Mouse (Mus musculus): ENCODE measurements around the gene Ikzf2. TPM values are rescaled to one million over a fixed set of nuclear protein-coding genes. Genes with fewer than 3 reads are reported as not detected.

Ikzf2 gene
- polyA plus RNA-seq, 1 experiment: 12.9 TPM

- Histone ChIP-seq H3K27ac (ENCODE audit: insufficient read depth, low read length) (no peak overlapping the region), H3K4me1 (ENCODE audit: control insufficient read depth, insufficient read depth, low read length) (no peaks in the 10 kb centered on the region)
- no peak for TF ChIP-seq POLR2A (IDR thresholded peaks at IDR 0.05; ENCODE audit: insufficient read depth, low read length)
- no peak for TF ChIP-seq EP300 (IDR thresholded peaks at IDR 0.05; ENCODE audit: insufficient read depth, low read depth, low read length)
- no peak for TF ChIP-seq CTCF (IDR thresholded peaks at IDR 0.05; ENCODE audit: low read depth, low read length)
Observed at GRCm38 (mm10) chr1:69500388-69500787, 186.7 kb downstream of the Ikzf2 start.

DNA sequence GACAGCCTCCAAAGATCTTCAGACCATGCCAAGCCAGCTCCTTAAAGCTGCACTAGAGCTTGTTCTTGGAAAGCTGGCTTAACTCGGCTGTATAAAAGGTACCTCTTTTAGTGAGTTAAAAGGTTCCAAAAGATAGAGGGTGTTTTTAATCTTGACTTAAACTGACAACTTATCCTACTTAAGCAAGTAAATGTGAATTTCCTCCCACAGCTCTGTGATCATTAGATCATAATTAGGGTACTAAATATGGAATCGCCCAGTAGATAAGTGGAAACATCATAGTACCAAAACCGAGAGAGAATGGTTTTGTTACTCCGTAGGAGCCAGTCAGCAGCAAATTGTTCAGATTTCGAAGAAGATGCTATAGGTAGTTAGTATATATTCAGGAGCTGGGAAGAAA, 187.4 kb downstream of the Ikzf2 start:
- Histone ChIP-seq H3K36me3 (ENCODE audit: control insufficient read depth, insufficient read depth, low read length, poor library complexity, severe bottlenecking) (no peaks in the 10 kb centered on the region), H3K4me1 (ENCODE audit: control insufficient read depth, insufficient read depth, low read length) (no peaks in the 10 kb centered on the region), H3K27ac (ENCODE audit: insufficient read depth, low read length) (no peak overlapping the region)

More at GRCm38 (mm10) chr1:69500388-69500787, 186.7 kb downstream of the Ikzf2 start:
- Histone ChIP-seq H3K27me3 (ENCODE audit: control insufficient read depth, insufficient read depth, low read length, poor library complexity, severe bottlenecking) (no peaks in the 10 kb centered on the region), H3K4me3 (ENCODE audit: low read depth, low read length) (no peak overlapping the region), H3K36me3 (ENCODE audit: control insufficient read depth, insufficient read depth, low read length, poor library complexity, severe bottlenecking) (no peaks in the 10 kb centered on the region), H3K9ac (ENCODE audit: low read depth, poor library complexity, severe bottlenecking) (no peak overlapping the region), H3K9me3 (replicated peaks; ENCODE audit: control insufficient read depth, insufficient read depth, low read length, poor library complexity, severe bottlenecking) (no peaks in the 10 kb centered on the region)

DNA sequence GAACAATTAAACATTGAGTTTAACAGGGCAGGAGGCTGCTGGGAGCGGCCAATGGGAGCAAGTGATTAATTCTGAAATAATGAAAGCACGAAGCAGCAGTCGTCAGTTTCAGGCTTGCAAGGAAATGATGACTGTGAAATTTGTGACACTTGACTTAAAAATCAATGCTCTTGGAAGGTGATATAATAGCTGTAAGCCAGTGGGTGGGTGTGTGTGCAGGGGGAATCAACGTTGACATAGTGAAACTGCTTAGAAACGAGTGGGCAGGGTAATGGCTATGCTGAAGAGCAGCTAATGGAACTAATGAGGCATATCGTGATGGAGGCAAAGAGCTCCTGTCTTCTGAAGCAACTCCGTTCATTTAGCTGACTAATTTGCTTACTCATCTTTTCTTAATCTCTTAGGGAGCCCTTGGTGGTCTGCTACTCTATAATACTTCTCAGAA, 188.2 kb downstream of the Ikzf2 start:
- Histone ChIP-seq H3K4me3 (ENCODE audit: low read depth, low read length) (no peak overlapping the region), H3K27ac (ENCODE audit: insufficient read depth, low read length) (no peak overlapping the region), H3K36me3 (ENCODE audit: control insufficient read depth, insufficient read depth, low read length, poor library complexity, severe bottlenecking) (no peaks in the 10 kb centered on the region), H3K9me3 (replicated peaks; ENCODE audit: control insufficient read depth, insufficient read depth, low read length, poor library complexity, severe bottlenecking) (no peaks in the 10 kb centered on the region), H3K27me3 (ENCODE audit: control insufficient read depth, insufficient read depth, low read length, poor library complexity, severe bottlenecking) (no peaks in the 10 kb centered on the region), H3K4me1 (ENCODE audit: control insufficient read depth, insufficient read depth, low read length) (no peaks in the 10 kb centered on the region), H3K9ac (ENCODE audit: low read depth, poor library complexity, severe bottlenecking) (no peak overlapping the region)
- TF ChIP-seq EP300 (IDR thresholded peaks at IDR 0.05; ENCODE audit: insufficient read depth, low read depth, low read length): no peak
- no peak for TF ChIP-seq POLR2A (IDR thresholded peaks at IDR 0.05; ENCODE audit: insufficient read depth, low read length)
- TF ChIP-seq CTCF (IDR thresholded peaks at IDR 0.05; ENCODE audit: low read depth, low read length): no peak

More for the DNA sequence above, 187.4 kb downstream of the Ikzf2 start:
- Histone ChIP-seq H3K9ac (ENCODE audit: low read depth, poor library complexity, severe bottlenecking) (no peak overlapping the region), H3K9me3 (replicated peaks; ENCODE audit: control insufficient read depth, insufficient read depth, low read length, poor library complexity, severe bottlenecking) (no peaks in the 10 kb centered on the region), H3K4me3 (ENCODE audit: low read depth, low read length) (no peak overlapping the region), H3K27me3 (ENCODE audit: control insufficient read depth, insufficient read depth, low read length, poor library complexity, severe bottlenecking) (no peaks in the 10 kb centered on the region)
- TF ChIP-seq CTCF (IDR thresholded peaks at IDR 0.05; ENCODE audit: low read depth, low read length) (no peak), EP300 (IDR thresholded peaks at IDR 0.05; ENCODE audit: insufficient read depth, low read depth, low read length) (no peak), POLR2A (IDR thresholded peaks at IDR 0.05; ENCODE audit: insufficient read depth, low read length) (no peak)

- Histone ChIP-seq H3K4me1 (ENCODE audit: control insufficient read depth, insufficient read depth, low read length) (no peaks in the 10 kb centered on the region), H3K36me3 (ENCODE audit: control insufficient read depth, insufficient read depth, low read length, poor library complexity, severe bottlenecking) (no peaks in the 10 kb centered on the region), H3K27ac (ENCODE audit: insufficient read depth, low read length) (no peak overlapping the region), H3K27me3 (ENCODE audit: control insufficient read depth, insufficient read depth, low read length, poor library complexity, severe bottlenecking) (no peaks in the 10 kb centered on the region), H3K9ac (ENCODE audit: low read depth, poor library complexity, severe bottlenecking) (no peak overlapping the region), H3K4me3 (ENCODE audit: low read depth, low read length) (no peak overlapping the region), H3K9me3 (replicated peaks; ENCODE audit: control insufficient read depth, insufficient read depth, low read length, poor library complexity, severe bottlenecking) (no peaks in the 10 kb centered on the region)
- no peak for TF ChIP-seq POLR2A (IDR thresholded peaks at IDR 0.05; ENCODE audit: insufficient read depth, low read length)
- no peak for TF ChIP-seq EP300 (IDR thresholded peaks at IDR 0.05; ENCODE audit: insufficient read depth, low read depth, low read length)
- TF ChIP-seq CTCF (IDR thresholded peaks at IDR 0.05; ENCODE audit: low read depth, low read length): no peak
Observed at GRCm38 (mm10) chr1:69496055-69496454, 191.0 kb downstream of the Ikzf2 start.

- no peak for TF ChIP-seq POLR2A (IDR thresholded peaks at IDR 0.05; ENCODE audit: insufficient read depth, low read length)
- no peaks in the 10 kb centered on the region for H3K27me3 ChIP-seq (ENCODE audit: control insufficient read depth, insufficient read depth, low read length, poor library complexity, severe bottlenecking)
- H3K4me1 ChIP-seq (ENCODE audit: control insufficient read depth, insufficient read depth, low read length): no peaks in the 10 kb centered on the region
- H3K4me3 ChIP-seq (ENCODE audit: low read depth, low read length): no peak overlapping the region
- no peaks in the 10 kb centered on the region for H3K36me3 ChIP-seq (ENCODE audit: control insufficient read depth, insufficient read depth, low read length, poor library complexity, severe bottlenecking)
- no peaks in the 10 kb centered on the region for H3K9me3 ChIP-seq (replicated peaks; ENCODE audit: control insufficient read depth, insufficient read depth, low read length, poor library complexity, severe bottlenecking)
- H3K9ac ChIP-seq (ENCODE audit: low read depth, poor library complexity, severe bottlenecking): no peak overlapping the region
- H3K27ac ChIP-seq (ENCODE audit: insufficient read depth, low read length): no peak overlapping the region
Observed at GRCm38 (mm10) chr1:69493309-69494047, 193.6 kb downstream of the Ikzf2 start.

- no peak overlapping the region for H3K9ac ChIP-seq (ENCODE audit: low read depth, poor library complexity, severe bottlenecking)
- no peaks in the 10 kb centered on the region for H3K36me3 ChIP-seq (ENCODE audit: control insufficient read depth, insufficient read depth, low read length, poor library complexity, severe bottlenecking)
- H3K4me1 ChIP-seq (ENCODE audit: control insufficient read depth, insufficient read depth, low read length): no peaks in the 10 kb centered on the region
- H3K27ac ChIP-seq (ENCODE audit: insufficient read depth, low read length): no peak overlapping the region
- H3K27me3 ChIP-seq (ENCODE audit: control insufficient read depth, insufficient read depth, low read length, poor library complexity, severe bottlenecking): no peaks in the 10 kb centered on the region
- H3K4me3 ChIP-seq (ENCODE audit: low read depth, low read length): no peak overlapping the region
- no peaks in the 10 kb centered on the region for H3K9me3 ChIP-seq (replicated peaks; ENCODE audit: control insufficient read depth, insufficient read depth, low read length, poor library complexity, severe bottlenecking)
- TF ChIP-seq EP300 (IDR thresholded peaks at IDR 0.05; ENCODE audit: insufficient read depth, low read depth, low read length) (no peak), CTCF (IDR thresholded peaks at IDR 0.05; ENCODE audit: low read depth, low read length) (no peak), POLR2A (IDR thresholded peaks at IDR 0.05; ENCODE audit: insufficient read depth, low read length) (no peak)
Observed at GRCm38 (mm10) chr1:69492013-69492412, 195.0 kb downstream of the Ikzf2 start.

Measured in ES-Bruce4 (cell line).